Mouse (Mus musculus): ENCODE measurements around the gene Stab1.

Stab1 gene

DNA sequence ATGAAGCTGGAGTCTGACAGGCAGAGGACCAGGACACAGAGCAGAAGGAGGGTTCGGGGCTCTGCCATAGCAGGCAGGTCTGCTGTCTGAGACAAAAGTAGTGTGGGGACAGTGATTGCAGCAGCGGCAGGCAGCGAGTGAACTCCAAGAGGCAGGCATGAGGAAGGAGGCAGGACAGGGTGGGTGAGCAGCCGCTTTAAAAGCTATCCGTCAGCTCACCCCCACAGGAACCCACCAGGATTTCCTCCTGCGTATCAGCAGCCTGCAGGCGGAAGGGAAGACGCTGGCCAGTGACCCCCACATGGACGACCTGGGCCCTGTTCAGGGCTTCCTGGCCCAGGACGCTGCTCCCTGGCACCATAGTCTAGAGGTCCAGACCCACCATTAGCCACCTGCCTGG lies at the start of gene Stab1:
TSS of gene Stab1 (minus strand) at position 217 of the 400 bp plus-strand sequence.
- no peak for DNase-seq (ENCODE audit: low spot score in 2 of 2)

DNA sequence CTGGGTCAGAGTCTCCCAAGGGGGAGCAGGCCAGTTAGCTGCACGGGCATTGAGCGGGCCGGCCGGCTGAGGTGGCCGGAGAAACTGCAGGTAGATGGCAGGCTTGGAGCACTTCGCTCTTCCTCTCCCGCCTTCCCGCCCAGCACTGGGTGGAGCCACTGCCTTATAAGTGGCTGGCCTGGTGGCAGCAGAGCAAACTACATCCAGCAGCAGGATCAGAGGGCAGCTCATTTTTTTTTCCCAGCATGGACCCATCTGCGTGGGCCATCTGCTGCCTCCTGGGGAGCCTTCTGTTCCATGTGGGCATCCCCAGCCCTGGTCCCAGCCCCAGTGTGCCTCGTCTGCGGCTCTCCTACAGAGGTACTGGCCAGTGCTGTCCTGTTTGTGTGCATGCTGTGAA lies 49.2 kb upstream of the Stab1 start, which contains the start of gene Sema3g:
TSS of gene Sema3g (plus strand) at position 195 of the 400 bp plus-strand sequence.
- DNase-seq (ENCODE audit: low spot score in 2 of 2) = peak in 1 of 2 experiments; percentile 65

DNA sequence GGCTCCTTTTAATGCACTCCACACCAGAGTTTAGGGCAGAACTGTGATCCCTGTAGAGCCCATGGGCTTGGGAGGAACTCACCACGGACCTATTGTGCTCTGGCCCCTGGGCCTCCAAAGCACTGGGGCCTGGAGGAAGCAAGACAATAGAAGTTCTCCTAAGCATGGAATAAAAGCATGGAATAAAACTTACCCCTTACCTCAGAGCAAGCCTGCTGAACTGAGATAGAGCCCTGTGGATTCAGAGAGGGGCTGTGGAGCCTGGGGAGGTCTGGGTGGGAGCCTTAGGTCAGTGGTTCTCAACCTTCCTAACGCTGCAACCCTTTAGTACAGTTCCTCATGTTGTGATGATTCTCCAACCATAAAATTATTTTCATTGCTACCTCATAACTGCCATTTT lies 48.4 kb upstream of the Stab1 start, which contains the start of gene Nisch:
TSS of gene Nisch (minus strand) at position 101 of the 400 bp plus-strand sequence.
- DNase-seq (ENCODE audit: low spot score in 2 of 2) = no peak

DNA sequence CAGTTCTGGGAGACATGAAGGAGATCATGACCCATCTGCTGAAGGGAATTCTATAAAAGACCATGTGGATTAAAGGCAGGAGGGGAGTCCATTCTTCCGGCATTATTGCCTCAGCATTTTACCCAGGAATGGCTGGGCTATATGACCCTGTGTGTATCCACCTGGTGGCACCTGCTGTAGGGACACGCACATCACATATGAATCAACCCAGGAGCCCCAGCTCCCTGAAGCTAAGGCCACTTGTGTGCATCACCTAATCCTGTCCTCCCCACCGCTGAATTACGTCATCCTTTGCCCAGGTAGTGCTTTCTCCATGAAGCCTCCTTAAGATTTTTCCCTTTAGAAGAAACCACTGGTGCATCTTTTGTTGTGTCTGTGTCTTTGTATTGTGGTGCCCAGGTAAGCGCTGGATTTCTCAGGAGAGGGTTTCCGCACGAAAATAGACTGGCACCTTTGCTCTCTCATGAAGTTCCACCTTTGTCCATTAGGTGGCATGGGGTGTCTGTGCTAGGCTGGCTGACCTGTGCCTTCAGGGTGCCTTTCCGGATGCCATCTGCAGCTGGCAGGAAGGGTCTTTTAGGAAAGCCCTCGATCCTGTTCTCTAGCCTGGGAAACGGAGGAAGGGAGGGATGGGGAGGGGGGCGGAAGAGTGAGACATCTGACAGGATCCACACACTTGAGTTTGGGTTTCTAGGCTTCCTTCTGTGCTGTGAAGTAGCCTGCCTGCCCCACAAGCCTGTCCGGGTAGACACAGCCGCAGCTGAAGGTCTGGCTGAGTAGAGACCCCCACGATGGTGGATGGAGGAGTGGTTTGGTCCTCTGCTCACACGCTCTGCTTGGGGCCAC lies 46.9 kb upstream of the Stab1 start:
- peak; percentile 42 to 81 for DNase-seq (ENCODE audit: low spot score in 2 of 2)

DNA sequence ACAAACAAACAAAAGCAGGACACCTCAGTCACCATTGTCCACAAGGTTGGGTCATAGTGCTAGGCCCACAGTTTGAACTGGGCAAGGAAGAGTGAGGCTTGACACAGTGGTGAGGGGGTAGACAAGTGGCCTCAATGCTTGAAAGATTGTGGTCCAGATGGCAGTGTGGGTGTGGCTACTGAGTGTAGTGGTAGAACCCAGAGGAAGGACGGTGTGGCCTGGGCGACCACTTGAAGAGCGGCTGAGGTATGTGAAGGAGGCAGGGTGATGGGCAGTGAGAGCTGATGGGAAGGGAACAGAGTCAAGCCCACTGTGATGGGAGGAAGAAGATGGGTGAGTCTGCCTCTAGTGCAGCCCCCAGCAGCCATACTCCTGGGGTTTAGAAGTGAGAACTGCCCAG lies 46.2 kb upstream of the Stab1 start:
- no peak for DNase-seq (ENCODE audit: low spot score in 2 of 2)

DNA sequence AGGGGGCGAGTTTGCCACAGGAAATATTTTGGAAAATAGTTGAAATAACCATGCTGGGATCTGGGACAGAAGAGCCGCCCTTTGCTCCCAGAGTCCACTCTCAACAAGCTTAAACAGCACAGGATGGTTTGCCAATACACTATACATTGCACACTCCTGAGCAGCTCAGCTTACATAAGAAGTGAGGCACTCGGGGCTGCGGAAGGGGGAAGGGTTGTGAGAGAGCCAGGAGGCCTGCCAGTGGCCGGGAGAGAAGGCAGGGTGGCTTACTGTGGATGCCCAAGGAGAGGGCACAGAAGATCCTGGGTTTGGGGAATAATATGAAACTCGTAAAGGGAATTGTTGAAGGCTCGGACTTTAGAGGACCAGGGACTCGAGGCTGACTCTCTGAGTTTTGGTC lies 45.4 kb upstream of the Stab1 start:
- DNase-seq (ENCODE audit: low spot score in 2 of 2) = no peak

DNA sequence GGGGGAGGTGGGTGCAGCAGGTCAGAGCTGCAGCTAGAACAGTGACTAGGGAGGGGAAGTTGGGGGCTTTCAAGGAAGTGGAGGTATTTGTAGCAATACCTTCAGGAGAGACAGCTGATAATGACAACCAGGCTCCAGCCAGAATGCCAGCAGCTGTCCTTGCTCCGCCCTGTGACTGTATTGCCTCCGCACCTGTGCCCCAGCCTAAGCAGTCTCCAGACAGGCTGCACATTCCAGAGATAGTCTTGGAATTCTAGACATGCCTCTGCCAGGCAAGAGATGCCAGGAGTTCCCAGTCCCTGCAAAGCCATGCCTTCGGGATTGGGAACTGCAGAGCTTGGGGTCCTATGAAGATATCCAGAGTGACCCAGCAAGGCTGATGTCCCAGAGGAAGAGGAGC lies 44.1 kb upstream of the Stab1 start:
- DNase-seq (ENCODE audit: low spot score in 2 of 2) = no peak

DNA sequence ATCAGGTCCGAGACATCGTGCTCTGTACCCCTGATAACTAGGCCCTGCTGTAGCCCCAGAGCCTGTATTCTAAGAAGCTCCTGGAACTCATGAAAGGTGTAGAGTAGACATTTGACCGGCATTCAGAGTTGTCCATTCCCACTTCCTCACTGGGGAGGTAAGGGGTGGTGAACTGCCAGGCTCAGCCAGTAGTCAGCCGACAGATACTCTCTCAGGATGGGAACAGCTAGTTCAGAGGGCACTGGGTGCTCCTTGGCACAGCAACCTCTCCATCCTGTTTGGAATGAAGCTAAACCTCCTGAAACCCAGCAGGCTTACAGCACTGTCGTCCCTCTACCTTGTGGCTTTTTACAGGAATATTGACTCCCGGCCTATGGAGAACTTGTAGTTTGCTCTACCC lies 43.4 kb upstream of the Stab1 start:
- no peak for DNase-seq (ENCODE audit: low spot score in 2 of 2)

DNA sequence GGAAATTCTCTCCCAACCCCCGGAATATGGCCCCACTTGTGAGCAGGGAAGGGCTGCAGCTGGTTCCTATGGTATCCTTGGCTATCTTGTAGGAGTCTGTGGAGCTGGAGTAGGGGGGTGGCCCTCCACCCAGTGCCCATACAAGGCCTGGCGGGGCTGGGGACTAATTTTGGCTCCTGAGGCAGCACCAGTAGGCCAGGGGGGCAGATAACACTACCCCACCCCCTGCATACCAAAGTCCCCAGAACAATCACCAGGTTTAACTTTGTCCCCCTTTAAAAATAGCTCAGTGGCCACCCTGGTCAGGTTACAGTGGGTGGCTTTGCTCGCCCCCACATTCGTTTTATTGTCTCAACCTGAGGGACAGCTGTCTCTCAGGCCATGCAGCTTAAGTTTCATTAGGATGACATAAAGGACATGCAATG lies 40.7 kb upstream of the Stab1 start:
- no peak for DNase-seq (ENCODE audit: low spot score in 2 of 2)

DNA sequence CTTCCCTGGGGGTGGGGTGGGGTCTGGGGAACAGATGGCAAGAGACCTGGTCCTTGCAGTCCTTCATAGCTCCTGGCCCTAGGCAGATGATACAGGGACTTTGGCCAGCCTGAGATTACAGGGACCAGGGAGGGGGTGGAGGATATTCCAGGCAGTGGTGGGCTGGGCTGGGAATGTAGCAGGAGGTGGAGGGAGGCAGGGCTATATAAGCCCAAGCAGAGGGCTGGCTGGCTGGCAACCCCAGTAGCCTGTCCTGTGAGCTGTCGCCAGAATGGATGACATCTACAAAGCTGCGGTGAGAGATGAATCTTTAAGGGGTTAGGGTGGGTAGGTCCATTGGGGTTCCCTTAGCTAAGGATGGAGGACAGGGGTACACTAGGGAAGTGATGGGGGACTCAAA lies 39.6 kb upstream of the Stab1 start, which contains the start of gene Tnnc1:
TSS of gene Tnnc1 (plus strand) at position 229 of the 400 bp plus-strand sequence.
- DNase-seq (ENCODE audit: low spot score in 2 of 2) = no peak

DNA sequence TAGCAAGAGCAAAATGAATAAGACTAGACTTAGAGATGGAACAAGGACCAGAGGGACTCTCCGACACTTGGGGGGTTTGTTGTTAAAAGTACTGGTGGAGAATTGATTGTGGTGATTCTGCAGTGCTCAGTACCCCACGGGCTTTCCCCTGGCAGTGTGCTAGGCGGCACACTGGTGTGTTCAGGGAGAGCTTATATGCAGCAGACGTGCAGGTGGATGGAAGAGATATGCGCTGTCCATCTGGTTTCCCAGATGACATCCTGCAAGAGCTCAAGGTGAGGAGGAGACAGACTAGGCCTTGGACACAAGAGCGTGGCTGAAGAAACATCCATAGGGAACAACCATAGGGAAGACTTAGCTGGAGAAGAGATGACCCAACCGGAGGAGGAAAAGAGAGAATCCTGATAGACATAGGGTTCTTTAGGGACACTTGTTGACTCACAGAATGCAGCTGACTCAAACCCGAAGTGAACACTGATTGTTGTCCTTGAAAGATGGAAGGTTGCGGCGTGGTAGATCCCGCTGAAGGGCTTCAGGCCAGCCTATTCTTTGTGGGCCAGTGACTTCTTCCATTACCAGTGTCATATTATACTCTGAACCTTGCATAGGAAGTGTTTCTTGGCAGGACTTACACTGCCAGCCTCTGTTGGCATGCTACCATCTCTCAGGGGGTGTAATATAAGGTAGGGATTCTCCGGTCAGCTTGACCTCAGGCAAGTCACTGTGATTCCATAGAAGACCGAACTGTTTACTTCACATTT lies 38.8 kb upstream of the Stab1 start:
- no peak for DNase-seq (ENCODE audit: low spot score in 2 of 2)

DNA sequence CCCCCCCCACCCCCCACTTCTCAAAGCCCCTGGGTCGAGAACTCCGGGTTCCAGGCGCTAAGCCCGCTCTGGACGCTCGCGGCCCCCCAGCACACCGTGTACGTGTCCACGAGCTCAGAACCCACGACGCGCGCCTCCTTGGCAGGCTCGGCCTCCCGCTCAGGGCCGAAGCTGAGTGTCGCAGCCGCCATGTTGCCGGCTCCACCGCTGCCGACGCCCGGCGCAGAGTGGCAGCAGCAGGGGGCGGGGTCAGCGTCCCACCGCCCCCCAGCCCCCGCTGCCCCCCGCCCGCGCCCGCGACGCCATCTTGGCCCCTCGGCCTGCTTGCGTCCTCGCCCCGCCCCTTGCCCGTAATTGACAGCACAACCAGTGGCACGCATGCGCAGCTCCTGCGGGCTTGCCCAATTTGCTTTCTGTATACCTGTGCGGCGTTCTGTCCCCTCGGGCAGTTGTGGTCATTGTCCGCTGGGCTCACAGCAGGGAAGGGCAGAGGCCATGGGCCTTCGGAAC lies 38.1 kb upstream of the Stab1 start:
- DNase-seq (ENCODE audit: low spot score in 2 of 2) = peak; percentile 85 to 95

DNA sequence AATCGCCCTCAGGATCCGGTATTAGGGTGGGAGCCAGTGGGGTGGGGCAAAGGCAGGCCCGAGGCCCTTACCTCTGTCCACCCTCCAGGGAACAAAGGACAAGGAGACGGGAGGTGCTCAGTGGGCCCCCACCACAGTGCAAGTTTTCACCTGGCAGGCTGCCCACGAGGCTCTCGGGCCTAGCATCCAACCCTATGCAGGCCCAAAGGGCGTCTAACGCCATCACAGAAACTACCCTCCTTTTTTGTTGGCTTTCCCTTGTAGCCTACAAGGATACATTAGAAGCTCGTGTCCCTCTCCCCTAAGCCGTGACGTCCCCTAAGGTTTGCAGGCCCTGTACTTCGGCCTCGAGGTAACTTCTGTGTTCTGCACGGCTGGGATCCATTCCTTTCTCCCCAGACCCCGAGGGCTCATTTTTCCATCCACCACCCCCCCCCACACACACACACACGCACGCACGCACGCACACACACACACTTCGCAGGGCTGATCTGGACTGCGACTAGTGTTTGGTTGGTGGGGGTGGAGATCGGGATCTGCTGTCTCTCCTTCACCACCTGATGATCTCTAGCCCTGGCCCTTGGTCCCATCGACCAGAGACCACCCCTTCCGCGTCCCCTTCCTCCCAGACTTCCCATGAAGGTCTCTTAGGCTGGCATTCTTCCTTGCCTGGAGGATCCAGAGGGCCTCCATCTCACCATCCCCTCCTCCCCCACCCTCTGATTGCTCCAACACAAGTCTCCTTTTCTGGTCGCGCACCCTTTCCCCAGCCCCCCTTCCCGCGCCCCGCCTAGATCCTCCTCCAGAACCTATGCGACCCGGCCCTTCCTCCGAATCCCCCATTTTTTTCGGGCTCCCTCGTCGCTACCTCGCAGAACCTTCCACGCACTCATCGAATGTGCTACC lies 37.4 kb upstream of the Stab1 start:
- DNase-seq (ENCODE audit: low spot score in 2 of 2) = peak in 1 of 2 experiments; percentile 53

DNA sequence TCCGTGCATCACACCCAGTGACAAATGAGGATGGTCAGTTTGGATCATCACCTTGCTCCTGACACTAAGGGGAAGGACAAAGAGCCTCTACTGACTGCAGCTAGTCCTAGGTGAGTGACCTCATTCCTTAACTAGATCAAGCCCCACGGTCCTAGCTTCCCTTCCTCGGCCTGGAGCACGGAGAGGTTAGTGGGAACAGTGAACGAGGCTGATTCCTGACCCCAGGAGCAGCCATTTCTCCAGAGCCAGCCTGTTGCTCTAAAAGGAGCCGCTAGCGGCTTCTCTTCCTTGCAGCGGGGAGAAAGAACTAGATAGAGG lies 36.8 kb upstream of the Stab1 start:
- no peak for DNase-seq (ENCODE audit: low spot score in 2 of 2)

DNA sequence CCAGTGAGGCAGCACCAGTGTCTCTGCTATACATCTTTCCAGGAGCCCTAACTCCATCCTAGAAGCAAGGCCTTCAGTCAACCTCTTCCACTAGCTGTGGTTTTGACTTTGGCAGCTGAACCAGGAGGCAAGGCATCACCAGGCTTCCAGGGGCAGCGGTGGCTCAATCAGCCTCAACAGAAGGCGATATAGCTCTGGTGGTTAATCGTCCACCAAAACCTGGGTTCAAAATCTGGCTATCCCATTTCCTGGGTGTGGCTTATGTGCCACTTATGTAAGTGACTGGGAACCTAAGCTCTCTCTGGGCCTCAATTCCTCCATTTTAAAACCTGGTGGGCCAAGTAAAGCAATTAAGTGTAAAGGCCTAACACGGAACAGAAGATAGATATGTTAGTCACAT lies 36.4 kb upstream of the Stab1 start:
- DNase-seq (ENCODE audit: low spot score in 2 of 2) = no peak

DNA sequence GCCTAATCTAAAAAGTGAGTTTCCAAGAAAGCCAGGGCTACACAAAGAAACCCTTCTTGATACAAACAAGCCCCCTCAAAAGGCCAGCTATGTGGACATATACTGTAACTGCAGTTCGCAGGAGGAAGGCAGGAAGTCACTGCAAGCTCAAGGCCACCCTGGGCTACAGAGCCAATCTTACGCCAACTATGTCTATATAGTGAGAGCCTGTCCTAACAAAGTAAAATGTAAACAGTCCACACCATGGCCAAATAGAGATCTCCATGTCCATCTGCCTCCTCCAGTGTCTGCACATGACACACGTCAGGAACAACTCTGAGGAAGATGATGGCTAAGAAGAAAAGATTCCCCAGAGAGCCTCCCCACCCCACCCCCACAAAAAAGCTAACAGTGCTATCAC lies 31.6 kb upstream of the Stab1 start:
- DNase-seq (ENCODE audit: low spot score in 2 of 2) = no peak

DNA sequence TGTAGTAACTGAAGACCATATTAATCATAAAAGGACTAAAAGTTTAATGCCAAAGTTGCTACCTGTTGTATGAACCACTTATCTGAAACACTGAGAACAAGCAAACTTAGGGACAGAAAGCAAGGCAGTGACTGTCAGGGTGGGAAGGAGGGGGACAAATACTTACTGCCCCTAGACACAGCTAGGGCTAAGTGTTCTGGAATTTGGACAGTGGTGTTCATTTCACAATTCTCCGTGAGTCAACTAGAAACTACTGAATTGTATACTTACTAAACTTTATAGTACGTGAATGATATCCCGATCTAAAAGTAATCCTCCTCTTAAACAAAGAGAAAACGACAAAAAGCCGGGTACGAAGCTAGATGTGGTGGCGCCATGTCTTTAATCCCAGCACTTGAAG lies 31.2 kb upstream of the Stab1 start:
- DNase-seq (ENCODE audit: low spot score in 2 of 2) = no peak

DNA sequence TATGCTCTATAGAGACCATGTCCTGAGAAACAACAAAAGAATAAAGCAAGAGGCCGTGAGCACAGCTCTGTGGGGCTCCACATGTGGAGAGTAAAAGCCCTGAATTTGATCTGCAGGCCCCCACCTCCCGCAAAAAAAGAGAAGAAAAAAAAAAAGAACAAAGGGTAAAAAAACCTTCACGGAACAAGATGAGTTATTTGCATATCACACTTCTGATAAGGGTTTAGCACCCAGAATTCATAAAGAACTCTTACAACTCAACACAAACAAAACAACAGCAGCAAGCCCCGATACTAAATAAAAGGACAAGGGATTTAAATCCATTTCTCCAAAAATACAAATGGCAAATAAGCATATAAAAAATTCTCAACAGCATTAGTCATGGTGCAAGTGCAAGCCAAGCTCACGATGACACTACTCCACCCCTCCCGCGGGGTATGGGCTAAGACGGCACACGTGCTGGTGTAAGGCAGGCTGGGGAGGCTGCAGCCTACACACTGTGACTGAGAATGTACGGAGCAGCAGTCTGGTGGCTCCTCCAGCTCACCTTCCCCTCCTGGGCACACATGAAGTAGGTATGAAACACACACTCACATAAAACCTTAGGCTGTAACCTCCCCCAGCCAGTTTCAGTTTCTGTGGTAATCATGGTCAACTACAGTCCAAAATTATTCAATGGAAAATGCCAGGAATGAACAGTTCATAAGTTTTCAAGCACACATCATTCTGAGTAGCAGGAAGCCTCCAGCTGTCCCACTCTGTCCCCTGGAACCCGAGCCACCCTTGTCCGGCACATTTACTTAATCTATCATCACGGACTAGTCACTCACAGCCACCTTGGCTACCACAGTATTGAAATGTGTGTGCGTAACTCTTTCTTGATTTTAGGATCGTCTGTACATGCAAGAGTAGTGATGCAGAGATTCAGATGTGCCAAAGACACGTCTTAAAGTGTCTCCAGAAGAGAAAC lies 29.4 kb upstream of the Stab1 start:
- DNase-seq (ENCODE audit: low spot score in 2 of 2) = no peak

DNA sequence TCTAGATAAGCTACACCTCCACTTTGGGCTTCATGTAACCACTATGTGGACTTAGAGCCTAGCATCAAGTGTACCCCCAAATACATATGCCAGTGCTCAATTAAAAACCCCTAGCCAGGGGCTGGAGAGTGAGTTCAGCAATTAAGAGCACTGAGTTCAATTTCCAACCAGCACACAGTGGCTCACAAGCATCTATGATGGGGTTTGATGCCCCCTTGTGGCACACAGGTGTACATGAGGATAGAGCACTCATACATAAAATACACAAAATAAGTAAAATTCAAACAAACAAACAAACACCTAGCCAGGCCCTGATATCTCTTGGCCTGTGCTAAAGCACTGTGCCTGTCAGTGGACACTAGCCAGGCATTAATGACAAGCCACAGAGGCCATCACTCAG lies 27.5 kb upstream of the Stab1 start:
- no peak for DNase-seq (ENCODE audit: low spot score in 2 of 2)

DNA sequence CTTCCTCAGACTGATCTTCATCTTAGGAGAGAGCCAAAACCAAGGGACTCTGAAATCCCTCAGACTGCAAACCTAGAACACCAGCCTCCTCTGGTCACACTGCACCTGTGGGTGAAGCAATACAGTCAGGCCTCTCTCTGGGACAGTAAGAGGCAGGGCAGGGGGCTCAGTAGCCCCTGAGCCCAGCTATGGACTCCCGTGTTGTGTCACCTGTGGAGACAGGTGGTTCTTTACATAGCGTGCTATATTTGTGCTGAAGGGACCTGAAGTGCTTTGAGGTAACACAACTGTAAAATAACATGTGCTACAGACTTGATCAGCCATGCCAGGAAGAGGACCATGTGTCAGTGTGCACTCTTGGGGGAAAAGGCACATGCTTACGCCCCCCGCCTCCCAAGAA lies 27.1 kb upstream of the Stab1 start:
- no peak for DNase-seq (ENCODE audit: low spot score in 2 of 2)

All from cerebellum, postnatal 4 days (tissue).